Comparison of ENCODE assay signal across 12 mouse cellular contexts in the genomic region with DNA sequence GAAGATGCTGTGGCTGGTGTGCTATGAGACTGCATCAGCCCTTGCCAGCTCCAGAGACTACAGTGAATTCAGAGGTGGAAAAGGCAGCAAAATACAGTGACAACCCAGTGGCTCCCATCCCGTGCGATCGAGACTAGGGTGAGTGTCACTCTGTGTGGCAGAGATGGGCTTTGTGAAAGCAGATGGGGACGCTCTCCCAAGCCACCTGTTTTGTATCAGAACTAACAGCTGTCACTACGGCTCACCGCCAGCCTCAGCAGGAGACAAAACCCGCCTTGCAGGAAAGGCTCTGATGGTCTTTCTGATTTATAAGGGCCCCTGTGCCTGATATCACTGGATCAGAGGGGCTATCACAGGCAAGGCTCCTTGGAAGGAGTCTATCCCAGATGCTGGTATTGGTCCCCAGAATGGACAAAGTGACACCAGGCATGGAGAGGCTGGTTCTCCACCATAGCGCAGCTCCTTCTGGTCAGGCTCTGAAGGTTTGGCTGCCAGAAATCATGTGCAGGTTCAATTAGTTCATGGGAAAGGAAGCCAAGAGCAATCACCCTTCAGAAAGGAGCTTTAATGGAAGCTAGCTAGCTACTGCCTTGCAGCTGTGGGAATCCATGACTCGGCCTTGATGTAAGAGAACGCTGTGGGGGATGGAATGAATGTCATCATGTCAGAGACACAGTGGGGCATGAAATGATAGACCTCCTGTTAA. TPM values are rescaled to one million over a fixed set of nuclear protein-coding genes. Genes with fewer than 3 reads are reported as not detected.
A peak's percentile ranks its signal among the peaks of the same experiment; 100 is the strongest.
DNase-seq lines count a peak whose midpoint lies in the region.
"Had no signal": no experiment of that assay in that cellular context is flagged by ENCODE, and none has a peak within 500 bp of the region (broad histone marks: within the 10 kb centered on the region; RNA-seq: fewer than 3 reads in every experiment).

No protein-coding gene starts in this region.

- DNase-seq in left cerebral cortex, postnatal 4 days = peak; percentile 91
- DNase-seq in left cerebral cortex, adult 8-10 months (ENCODE audit: low spot score in 2 of 2) = no peak
- DNase-seq in cerebellum, adult 18-20 months = peak; percentile 85 to 90
- DNase-seq in forelimb bud, embryonic 11.5 days (ENCODE audit: low read depth, low spot score) = peak; percentile 26
- DNase-seq in layer of hippocampus, postnatal 25 days (ENCODE audit: extremely low spot score in 1 of 2, low spot score in 1 of 2) = peak; percentile 27 to 54
- DNase-seq in gastrocnemius, postnatal 14 days = no peak
- no peak for DNase-seq in spleen, adult 18-20 months
- DNase-seq: gastrocnemius, postnatal 10 days; heart, postnatal 14 days; kidney, adult 18-20 months; kidney, postnatal 25 days; thymus, postnatal 36 days had no signal

- intact Hi-C loops in left cerebral cortex, postnatal 4 days (cut with DNase I) = no loop called here
- intact Hi-C loops in gastrocnemius, postnatal 14 days (cut with DNase I; ENCODE audit: low total_unique reads) = no loop called here

RNA-seq across cellular contexts. Expression of gene Coa6, which starts 53.8 kb away (rescaled TPM):
- 10 to 100 TPM; 21.0 to 23.0 TPM for total RNA-seq in left cerebral cortex, postnatal 4 days (2021)
- 10 to 100 TPM; 21.5 to 28.3 (median 24.5) TPM for total RNA-seq in left cerebral cortex, adult 8-10 months (2022)
- total RNA-seq in layer of hippocampus, postnatal 25 days (2021) = 10 to 100 TPM; 25.3 to 28.3 TPM
- total RNA-seq in gastrocnemius, postnatal 14 days (2021) = 10 to 100 TPM; 15.3 to 15.6 TPM

Comparison
In these comparisons a context has a peak if more than half of its experiments do, and no peak if none do; other contexts are left out.
1. DNase-seq: peak in left cerebral cortex, postnatal 4 days (single experiment), cerebellum, adult 18-20 months (2 of 2), forelimb bud, embryonic 11.5 days (single experiment) and layer of hippocampus, postnatal 25 days (2 of 2); none in left cerebral cortex, adult 8-10 months (0 of 2), gastrocnemius, postnatal 14 days (single experiment) and spleen, adult 18-20 months (0 of 2).